Mouse (Mus musculus) frontal cortex, postnatal 10 days (tissue): ENCODE data around the gene Arap2.

Experiments used
- DNase-seq, 2 experiments: peaks; one replicate each; pipeline ENCODE4 v3.0.0; 2022; ENCODE audit warnings: low spot score in 2 of 2, mixed read lengths in 1 of 2

Arap2 gene

DNA sequence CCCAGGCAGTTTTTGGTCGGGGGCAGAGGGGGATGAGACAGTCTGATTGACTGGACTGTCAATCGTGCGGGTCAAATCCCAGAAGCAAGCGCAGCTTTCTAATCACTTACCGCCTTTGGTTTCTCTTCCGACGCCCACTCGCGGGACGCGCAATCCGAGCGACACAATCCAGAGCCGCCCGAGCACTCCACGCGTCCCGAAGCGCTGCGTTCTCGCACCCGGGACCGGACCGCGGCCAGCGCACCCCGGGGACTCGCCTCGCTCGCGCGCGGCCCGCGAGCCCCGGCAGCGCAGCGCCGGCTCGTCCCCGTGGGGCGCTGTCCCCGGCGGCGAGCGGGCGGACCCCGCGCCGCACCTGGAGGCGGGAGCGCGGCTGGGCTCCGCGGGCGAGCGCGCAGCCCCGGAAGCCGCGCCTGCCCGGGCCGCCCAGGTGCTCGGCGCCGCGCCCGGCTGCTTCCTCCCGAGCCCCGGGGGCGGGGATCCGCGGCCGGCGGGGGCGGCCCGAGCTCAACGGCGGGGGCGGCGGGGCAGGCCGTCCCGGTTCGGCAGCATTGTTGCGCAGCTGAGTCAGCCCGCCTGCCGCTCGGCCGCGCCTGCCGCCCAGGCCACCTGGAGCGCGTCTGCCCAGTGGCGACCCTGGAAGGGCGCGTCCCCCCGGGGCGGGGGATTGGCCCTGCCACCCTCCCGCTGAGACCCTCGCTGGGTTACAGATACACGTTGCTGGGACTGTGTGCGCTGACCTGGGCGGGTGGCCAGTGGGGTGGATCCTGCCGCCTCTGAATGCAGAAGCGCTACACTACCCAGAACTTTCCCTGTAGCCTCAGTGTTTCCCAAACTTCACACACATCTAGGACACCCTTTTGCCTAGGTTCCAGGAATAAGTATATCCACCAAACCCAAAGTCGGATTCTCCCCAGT is at the start of gene Arap2:
Gene Arap2 (minus strand): TSS at position 376 of the 918 bp plus-strand sequence.
- peak; percentile 19 to 48 for DNase-seq

DNA sequence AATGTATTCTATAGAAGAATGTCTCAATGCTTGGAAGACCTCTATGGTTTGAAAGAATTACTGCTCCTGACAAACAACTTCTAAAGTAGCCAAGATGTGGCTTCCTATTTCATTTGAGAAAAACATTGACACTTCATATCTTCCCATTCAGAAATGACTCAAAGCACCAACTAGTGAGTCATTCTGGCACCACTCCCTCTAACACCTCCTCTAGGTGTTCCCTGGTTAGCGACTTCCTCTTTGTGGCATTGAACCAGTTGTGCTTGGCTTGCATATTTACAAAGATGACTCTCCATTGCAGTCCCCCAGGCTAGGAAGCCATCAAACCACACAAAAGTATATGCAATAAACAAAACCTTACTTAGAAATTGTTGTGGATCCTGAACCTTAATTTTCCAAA is 49.8 kb upstream of the Arap2 start:
- DNase-seq: no peak

DNA sequence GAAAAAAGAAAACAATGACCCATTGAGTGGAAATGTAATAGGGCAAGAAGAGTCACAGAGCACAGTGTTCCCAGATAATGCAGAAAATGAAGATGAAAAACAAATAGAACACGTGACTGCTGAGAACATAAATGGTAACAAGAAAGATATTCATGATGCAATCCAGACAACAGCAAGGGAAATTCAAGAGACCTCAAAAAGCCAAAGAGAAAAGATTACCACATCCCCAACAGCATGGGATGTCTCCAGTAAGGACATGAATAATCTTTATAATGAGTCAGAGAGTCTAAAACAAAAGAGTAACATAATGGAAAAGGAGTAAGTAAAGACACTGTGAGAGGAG is 48.1 kb upstream of the Arap2 start:
- DNase-seq: no peak

DNA sequence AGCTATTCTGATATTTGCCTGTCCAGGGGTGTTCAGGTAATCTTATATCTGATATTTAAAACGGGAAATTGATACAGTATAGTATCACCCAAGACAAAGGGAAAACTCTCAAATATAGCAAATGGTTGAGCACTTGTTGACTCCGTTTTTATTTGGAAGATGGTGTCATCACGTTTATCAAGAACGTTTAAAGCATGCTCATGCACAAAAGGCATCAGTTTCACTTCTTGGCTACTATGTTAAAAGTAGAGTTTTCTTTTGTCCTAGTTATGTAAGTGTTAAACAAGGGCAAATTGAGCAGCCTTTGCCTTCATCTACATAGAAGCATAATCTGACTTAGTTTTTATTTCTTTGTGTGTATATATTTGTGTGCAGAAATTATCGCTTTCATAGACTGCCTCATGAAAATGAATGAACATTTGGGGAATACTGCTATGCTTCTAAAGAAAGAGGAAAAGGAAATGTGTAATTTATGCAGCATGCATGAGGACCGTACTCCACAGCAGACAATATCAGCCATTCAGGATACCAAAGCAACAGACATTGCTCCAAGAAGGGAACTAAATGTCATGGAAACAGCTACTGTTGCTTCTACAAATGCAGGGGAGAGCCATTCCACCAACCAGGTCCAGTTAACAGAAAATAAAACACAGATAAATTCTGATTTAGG is 47.6 kb upstream of the Arap2 start, which contains the start of gene Dthd1:
Gene Dthd1 (plus strand): TSS at position 422 of the 670 bp plus-strand sequence.
- DNase-seq: no peak

DNA sequence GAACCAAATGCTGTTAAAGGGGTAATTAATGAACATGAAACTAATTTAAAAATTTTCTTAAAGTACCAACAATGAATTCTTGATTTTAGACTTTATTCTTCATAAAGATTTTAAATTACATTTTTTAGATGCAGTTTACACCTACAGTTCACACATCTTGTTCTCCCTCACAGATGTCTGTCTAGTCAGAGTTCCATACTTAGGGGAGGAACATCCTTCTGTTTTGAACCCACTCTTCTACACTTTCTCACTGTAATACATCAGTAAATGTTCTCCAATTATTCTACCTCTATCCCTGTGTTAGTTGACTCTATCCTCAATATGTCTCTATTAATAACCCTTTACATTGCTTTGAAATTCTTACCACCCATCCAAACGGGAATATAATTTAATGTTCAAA is 26.8 kb upstream of the Arap2 start:
- DNase-seq: no peak

DNA sequence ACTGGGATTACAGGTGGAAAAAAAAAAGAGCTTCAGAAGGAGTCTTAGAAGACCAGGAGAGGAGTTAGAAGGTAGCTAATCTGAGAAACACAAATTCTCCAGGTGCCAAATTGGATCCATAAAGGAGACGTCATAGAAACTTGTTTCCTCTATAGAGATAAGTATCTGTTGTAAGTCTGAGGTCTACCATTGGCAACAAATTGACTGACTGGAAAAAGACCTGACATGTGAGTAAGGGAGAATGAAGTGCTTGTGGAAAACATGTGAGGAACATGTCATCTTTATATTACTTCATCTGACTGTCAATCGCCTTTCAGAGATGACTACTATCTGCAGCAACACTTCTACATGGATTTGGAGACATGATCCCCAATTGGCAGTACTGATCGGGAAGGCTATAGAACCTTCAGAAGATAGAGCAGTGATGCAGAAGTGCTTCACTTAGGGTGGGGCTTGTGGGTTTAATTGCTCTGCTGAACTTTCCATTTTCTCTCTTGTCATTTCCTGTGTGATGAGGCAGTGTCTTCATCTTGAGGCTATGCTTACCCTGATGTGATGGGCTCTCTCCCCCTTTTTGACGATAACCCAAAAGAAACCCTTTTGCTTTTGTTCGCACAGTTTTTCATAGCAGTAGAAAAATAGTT is 25.1 kb upstream of the Arap2 start:
- DNase-seq: no peak

DNA sequence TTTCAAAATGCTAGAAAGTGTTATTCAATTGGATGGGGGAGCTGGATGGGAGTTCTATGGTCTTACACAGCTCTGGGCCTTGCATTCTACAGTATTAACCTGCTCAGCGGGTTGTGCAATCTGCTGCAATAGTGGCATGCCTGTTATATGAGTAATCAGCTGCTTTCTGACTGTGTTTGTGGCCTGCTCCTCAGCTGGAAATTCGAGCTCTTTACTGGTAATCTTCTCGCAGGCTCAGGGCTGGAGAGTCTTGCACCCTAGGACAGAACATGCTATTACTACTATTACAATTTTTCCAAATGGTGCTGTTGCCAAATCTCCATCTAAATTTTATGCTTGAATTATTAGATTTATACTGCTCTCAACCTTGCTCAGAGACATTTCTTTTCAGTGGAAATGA is 20.9 kb upstream of the Arap2 start:
- DNase-seq: no peak

DNA sequence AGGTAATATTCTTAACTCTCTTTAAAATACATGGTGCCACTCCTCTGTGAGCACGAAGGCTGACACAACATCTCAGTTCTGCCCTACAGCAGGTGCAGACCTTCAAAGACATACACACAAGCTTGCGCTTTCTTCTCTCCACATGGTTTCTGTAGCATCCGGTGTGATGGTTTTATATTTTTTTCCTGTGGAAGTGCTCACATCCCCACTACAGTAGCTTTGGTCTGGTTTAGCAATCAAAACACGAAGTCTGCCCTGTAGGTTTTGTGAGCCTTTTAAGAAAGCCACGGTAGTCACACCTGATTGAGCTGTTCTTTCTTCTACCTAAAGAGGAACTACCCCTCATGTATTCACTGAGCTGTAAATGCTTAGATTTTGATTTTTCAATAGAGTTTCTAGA is 12.7 kb upstream of the Arap2 start:
- no peak for DNase-seq

DNA sequence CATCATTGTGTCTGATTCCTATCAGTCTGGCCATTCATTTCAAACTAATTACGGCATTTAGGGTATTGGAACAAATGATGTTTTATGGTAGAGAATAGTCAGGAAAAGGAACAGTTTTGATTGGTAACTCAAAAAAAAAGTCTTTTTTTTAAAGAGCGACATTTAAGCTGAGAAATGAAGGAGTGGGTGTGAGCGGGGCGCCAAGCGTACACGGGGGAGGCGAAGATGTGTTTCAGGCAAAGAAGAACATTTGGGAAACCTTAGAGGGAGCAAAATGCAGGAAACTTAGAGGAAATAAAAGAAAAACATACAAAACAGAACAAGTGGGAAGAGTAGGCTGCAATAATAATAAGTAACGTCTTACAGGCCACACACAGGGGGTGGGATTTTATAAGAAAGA is 11.8 kb upstream of the Arap2 start:
- DNase-seq: no peak

DNA sequence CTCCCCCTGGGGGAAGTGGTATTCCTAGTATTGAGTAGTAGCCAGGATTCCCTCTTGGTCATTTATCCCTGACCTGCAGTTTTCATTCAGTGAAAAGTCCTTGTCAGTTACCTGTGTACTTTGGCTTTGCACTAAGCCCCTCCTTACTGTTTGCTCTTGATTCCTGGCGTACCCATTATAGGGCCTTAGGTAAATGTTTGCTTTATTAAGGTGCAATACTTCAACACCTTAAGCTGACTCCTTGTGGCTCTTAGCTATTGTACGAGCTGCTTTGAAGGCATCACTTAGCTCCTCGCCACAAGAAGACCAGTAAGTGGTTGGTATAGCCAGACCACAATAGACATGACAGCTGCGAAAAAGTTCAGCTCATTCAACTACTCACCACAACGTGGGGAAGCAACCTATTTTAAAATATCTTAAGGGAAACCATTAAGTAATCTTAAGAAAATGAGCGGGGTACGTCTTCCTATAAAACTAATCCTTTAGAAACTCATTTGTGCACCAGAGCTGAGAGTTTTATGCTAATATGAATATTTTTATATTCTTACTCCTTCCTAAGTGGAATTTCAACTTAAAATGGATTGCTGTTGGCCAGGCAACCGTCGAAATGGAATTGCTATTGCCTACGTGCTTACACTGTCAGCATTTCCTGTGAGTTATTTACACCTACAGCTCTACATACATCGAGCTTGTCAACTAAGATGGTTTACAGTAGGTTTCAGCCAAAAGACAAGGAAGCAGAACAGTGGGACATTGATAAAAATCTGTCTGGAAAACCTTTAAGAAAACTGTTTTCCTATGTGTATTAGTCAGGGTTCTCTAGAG is 6.0 kb upstream of the Arap2 start:
- DNase-seq: no peak

DNA sequence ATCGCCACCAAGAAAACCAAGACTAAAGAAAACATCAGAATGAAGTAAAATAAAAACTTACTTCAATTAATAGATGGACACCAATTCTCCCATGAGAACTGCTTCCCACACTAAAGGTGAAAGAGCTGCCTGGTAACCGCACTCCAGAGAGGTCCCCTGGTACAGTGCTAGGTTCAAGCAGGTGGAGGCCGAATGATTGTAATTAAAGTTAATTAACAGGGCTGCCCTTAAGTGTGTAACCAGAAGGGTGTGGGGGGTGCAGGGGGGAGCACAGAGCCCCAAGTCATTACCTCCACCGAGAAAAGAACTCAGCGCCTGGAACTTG is 538 bp downstream of the Arap2 start:
- no peak for DNase-seq

DNA sequence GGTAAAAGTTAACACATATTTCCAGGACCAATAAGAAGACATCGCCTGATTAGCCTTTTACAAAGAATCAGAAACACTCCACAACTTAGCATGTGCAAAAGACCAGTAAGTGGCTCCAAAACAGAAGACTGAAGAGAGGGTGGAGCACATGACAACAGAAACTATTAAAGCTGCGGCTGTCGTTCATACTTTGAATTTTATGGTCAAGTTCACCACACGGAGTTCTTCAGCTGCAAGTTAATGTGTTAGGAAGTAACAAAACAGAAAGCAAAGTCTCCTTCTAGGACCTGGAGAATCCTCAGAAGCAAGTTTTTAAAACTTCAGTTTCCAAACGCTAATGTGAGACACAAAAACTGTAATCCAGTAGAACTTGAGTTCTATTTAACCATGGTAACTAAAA is 1.8 kb downstream of the Arap2 start:
- DNase-seq: no peak

DNA sequence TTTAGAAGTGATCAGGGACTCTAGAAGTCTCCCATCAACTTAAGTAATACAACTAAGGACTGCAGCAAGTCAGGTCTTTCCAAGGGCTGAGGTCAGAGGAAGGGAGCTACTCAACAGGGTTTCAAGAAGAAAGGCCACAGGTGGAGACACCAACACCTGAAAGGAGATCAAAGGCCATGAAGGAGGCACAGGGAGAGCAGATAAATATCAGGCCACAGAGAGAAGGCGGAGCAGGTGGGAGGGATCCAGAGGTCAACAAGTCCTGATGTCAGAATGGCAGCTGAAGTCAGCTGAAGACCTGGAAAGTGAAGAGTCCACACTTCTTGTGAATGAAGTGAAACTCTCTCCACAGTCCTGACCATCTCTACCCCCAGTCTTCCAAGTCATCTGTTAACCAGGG is 2.9 kb downstream of the Arap2 start:
- no peak for DNase-seq

DNA sequence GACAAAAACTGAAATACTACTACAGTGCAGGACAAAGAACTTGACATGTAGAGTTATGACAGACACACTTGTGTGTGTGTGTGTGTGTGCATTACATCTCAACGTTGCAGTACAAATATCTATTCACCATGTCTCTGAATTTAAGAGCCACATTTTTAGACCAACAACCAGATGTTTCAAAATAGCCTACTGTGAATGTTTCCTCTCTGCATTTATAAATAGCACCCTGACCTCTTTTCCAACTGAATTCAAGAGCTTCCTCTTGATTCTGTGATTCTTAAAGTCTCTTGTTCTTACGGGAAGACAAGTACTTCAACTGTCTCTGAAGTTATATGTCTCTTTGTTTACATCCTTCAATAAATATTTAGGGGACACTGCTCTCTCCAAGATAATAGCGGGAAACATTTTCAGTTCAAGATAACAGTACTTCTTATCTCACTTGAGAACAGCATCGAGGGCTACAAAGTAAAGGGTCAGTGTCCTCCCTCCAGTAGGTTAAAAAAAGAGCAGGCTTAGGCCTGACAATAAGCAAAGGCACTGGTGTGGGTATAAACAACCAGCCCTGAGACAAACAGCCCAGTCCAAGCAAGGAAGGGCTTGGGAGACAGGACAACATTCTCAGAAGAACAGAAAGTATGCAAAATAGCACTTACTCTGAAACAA is 3.5 kb downstream of the Arap2 start:
- DNase-seq: no peak

DNA sequence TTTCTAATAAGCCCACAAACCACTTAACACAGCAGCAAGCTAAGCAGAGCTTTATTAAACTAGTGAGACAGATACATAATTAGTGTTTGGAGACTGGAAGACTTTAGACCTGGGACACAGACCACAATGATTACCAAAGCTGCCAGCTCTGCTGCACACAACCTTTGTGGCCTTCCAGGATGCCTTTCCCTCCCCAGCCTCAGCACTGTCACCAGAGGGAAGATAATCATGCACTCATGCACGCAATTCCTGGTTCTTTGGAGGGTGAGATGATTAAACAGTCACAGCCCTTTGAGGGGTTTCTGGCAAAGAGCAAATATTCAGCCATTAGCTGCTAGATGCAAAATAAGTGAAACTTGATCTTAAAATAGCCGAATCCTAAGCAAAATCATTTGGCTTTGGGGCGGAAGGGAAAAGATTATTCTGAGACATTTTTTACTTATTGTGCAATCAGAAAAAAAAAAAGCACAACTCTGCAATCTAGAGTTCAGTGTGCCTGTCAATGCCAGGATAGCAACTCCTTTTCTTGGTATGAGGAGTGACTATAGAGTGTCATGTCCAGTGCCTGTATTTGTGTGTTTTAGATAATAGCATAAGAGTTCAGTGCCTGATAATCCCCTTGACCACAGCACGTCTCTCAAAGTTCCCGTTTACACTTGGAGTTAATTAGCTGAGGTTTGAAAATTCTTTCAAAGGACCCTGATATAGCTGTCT is 5.0 kb downstream of the Arap2 start:
- DNase-seq: no peak

DNA sequence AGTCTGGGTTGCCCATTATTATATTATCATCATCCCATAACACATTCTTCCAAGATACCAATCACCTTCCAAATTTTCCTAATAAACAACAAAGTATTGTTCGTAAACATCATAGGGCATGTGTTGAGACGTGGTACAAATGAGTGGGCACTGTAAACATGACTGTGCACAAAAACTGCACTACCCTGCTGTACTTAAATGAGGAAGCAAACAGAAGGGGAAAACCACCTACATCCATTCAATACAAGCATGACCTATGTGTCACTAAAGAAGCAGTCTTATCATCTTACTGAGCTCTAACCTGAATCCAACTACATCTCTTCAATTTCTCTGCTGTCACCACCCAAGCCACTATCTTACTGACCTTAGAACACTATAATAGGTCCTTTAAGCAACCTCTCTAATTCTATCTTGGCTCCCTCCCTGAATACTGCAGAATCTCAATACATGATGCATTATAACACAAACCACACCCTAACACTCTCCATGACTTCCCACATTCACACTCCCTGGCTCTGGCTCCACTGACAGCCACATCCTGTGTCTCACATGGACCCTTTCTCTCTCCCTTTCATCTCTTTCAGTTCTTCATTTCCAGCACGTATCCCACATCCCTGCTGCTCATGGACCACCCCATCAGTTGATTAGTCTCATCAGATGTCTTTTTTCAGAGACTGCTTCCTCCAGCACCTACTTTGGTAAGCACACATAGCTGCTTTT is 10.0 kb downstream of the Arap2 start:
- no peak for DNase-seq

DNA sequence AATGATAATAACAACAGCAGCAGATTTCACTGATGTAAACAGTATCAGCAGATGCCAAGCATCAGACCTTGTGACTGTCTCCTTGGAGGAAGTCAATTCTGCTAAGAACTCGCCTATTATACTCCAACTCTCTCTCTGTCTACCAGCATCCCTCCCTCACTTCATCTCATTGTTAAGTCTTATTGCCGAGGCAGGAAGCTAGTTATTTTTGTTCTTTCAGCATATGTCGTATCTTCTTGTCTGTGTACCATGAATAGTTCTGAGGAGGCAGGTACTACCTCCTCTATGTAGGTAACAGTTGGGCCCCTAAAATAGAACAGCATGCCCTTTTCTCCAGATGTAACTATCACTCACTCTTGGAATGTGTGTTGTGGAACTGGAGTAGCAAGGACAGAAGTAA is 13.0 kb downstream of the Arap2 start:
- DNase-seq: no peak

DNA sequence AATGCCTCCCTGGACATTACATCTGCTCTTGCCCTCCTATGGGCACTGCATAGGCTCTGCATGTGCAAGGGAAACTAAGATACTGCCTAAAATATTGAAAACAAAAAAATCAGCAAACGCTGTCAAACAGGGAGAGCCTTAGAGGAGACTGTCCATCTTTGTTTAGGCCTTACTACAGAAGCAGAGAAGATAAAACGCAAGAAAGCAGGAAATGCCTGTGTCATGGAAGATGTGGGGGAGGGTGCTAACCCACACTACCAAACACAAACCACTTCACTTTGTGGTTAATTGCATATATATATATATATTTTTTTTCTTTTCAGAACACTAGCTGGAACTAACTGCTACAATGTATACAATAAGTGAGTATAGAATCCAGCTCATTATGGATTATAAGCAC is 14.3 kb downstream of the Arap2 start:
- no peak for DNase-seq

DNA sequence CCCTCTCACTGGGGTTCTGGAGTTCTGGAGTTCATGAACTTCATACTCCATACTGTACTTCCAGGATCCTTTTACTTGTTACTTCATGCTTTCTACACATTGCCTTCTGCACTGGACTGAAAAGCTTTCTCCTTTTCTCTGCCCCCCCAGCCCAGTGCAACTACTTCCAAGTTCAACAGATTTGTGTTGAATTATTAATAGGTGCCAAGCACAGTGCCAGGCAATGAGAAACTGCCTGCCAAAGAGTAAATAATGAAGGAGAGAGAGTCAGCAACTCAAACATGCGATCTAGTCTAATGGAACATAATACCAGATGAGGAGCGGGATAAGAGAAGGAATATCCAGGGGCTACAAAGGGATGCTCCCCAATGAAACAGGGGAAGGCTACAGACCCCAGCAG is 17.8 kb downstream of the Arap2 start:
- no peak for DNase-seq

DNA sequence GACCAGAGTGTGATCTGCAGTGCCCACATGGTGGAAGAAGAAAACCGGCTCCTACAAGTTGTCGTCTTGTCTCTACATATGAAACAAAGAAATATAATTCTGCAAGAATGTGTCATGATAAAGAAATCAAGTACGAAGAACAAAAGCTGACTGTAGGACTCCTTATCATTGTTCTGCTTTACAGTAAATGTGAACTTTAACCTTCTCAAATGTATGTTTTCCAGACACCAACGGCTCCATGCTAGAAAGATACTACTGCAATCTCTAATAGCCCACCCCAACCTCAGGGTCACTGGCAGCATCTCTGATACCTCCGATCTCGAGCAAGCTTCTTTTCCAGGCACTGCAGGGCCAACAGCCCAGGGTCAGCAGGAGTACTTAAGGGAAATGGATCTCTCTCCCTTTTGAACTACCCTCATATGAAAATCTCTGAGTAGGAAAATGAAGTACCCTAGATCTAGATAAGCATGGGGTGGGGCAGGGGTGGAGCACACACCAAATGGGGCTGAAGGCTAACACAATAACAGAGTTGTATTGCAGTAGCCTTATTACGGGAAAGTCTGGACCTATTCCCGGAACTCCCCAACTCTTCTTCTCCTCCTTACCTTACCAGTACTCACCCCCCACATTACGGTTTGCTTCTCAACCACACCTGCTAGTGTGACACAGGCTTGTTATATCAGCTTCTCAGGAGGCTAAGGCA is 22.6 kb downstream of the Arap2 start:
- no peak for DNase-seq
